Mouse (Mus musculus) hematopoietic stem cell, adult 5-6 weeks (primary cell): ENCODE measurements at regions not wholly inside any gene's neighbourhood (a gene's known extent, or its start where the extent isn't known, plus 50 kb on each side); places are given as distances from the start of the nearest gene placed in this dataset.

ENCODE experiments used
- ATAC-seq, 2 experiments: fragments of 125-278 bp in 1 of 2; replicated peaks in 1 of 2; 2 replicates each; pipeline ENCODE4 v1.8.0; 2016 to 2017; ENCODE audit warnings: inconsistent platforms in 2 of 2, mild to moderate bottlenecking in 2 of 2, moderate number of reproducible peaks in 2 of 2, low read depth in 1 of 2, moderate TSS enrichment in 1 of 2; ENCODE audit not compliant: low FRiP score in 2 of 2, poor library complexity in 2 of 2, severe bottlenecking in 2 of 2, insufficient read depth in 1 of 2, low TSS enrichment in 1 of 2

DNA sequence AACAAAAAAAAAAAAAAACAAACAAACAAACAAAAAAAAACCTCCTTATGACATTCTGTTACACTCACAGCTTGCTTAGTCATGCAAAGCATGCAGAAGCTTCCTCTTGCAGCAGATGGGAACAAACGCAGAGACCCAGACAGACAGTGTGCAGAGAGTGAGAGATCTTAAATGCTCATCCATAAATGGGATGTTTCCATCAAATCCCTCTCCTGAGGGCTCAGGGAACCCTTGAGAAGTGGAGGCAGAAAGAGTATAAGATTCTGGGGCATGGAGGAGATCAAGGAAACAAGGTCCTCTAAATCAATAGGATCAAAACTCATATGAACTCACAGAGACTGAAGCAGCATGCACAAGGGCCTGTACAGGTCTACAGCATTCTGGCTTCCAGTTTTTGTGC, 52.5 kb downstream of the Adm start:
- ATAC-seq: no peak

GRCm38 (mm10) chr7:110682911-110683310, 55.5 kb downstream of the Adm start:
- ATAC-seq: no peak

GRCm38 (mm10) chr7:110688884-110689681, 61.6 kb downstream of the Adm start:
- ATAC-seq: peak; percentile 94 to 95

- ATAC-seq: no peak
Observed at GRCm38 (mm10) chr7:110690241-110690640, 62.8 kb downstream of the Adm start.

GRCm38 (mm10) chr7:110690856-110691255, 63.4 kb downstream of the Adm start:
- ATAC-seq: no peak

- ATAC-seq: no peak
Observed at GRCm38 (mm10) chr7:110694262-110694661, 66.8 kb downstream of the Adm start.

- ATAC-seq: no peak
Observed at GRCm38 (mm10) chr7:110695729-110696128, 68.3 kb downstream of the Adm start.

DNA sequence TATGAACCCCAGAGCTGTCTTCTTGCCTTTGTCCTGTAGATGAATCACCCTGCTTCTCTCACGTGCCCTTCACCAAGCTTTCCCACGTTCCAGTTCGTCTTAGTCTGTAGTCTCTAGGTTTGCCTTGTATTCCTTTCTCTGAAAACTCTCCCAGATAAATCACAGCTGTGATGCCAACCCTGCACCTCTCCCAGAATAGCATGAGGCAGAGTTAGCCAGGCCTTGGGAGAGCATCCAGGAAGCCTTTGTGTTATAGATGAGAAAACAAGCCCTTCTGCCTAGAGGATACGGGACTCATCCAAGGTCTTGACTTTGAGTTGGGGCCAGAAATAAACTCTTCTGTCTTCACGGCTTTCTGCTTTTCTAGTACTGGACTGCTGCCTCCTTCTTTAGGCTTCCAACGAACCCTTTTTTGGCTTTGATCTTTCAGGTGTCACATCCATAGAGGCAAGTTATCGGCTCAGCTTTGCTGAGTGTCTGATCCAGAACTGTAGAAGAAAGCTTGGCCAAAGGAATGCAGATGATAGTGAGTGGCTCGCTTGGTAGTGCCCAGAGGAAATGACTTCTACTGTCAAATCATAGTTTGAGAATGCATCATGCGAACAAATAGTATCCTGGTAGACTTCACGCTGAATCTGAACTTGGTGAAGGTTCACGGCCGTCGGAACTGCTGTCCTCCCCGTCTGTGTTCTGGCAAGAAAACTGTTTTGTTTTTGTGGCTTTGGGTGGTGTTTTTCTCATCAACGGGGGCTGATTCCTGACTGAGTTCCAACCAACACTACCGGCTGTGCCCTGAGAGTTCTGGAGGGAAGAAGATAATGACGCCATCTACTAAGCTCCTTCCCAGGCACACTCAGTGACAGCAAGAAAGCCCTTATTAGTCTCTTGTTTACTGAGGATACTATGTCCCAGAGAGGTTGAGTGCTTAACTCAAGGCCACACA, 69.5 kb upstream of the Ampd3 start:
- no peak for ATAC-seq

DNA sequence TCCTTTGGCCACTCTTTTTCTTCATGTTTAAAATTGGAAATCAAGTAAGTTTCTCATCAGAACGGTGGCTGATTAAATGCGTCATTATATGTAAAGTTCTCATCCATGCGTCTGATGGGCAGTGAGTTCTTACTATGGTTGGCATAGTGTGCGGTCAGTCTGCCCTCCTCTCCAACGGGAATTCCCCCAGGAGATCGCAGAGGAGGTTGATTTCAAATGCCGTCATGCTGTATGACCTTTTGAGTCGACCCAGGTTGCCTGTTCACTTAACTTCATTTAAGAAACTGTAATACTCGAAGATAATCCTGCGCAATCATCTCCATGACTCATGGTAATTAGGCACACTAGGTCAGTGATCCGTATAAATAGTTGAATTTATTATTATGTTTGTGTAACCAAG, 68.4 kb upstream of the Ampd3 start:
- no peak for ATAC-seq

DNA sequence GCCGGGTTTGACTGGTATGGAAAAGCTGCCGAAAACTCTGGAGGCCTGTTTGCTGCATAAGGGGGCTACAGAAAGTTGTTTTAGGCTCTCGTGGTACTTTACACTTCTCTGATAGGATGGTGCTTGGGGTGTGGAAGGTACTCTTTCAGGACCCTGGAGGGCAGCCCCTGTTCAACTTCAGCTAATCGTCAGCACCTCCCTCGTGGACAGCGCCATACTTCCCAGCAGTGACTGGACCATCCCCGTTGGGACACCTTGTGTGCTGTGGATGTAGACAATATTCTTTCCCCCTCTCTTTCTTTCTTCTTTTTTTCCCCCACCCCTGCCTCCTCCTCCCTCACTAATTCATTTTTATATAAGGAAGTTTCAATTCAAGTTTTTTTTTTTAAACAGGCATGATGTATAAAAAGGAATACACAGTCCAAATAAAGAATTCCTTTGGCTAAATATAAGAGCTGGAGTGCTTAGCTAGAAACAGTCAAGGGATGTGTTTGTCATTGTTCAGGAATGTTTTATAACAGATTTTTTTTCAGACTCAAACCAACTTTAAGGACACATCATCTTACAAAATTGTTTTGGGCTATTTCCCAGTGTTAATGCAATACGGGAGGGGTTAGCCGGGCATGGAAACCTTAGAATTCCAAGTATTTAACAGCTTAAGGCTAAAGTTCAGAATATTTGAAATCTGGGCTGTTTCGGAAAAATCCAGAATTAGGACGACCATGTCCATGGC, 66.2 kb upstream of the Ampd3 start:
- ATAC-seq: no peak

GRCm38 (mm10) chr7:110702414-110702783, 65.6 kb upstream of the Ampd3 start:
- no peak for ATAC-seq

GRCm38 (mm10) chr7:110705311-110706000, 62.5 kb upstream of the Ampd3 start:
- ATAC-seq: no peak

- no peak for ATAC-seq
Observed at GRCm38 (mm10) chr7:110706001-110706695, 61.9 kb upstream of the Ampd3 start.

GRCm38 (mm10) chr7:110706696-110707087, 61.3 kb upstream of the Ampd3 start:
- no peak for ATAC-seq

- ATAC-seq: no peak
Observed at GRCm38 (mm10) chr7:110708116-110708515, 59.9 kb upstream of the Ampd3 start.

- ATAC-seq: no peak
Observed at GRCm38 (mm10) chr7:110708781-110709180, 59.2 kb upstream of the Ampd3 start.

DNA sequence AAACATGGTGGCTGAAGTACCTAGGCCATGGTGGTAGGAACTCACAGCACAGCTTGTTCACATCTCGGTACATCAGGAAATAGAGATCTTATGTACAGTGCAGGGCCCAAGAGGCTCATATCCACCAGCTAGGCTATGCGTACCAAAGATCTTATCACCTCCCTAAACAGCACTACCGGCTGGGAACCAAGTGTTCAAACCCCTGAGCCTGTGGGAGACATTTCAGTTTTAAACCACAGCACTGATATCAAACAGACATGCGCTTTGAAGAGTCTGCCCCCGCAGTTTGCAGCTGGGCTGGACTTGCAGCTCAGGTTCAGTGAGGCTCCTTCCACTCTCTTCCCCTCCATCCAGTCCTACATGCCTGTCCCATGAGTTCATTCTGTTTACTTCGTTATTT, 58.4 kb upstream of the Ampd3 start:
- ATAC-seq: no peak
